Mouse (Mus musculus) brain, embryonic 14.5 days (tissue): ENCODE measurements at regions not wholly inside any gene's neighbourhood (a gene's known extent, or its start where the extent isn't known, plus 50 kb on each side); places are given as distances from the start of the nearest gene placed in this dataset.

ENCODE experiments used
- CTCF ChIP-seq: fragments of 200-500 bp; IDR thresholded peaks from 2 replicates; pipeline ENCODE4 v1.5.1; 2012; ENCODE audit warnings: inconsistent platforms, mild to moderate bottlenecking, moderate library complexity, borderline replicate concordance; ENCODE audit not compliant: insufficient read depth, insufficient read length; ENCODE audit errors: extremely low read depth
- POLR2A ChIP-seq: fragments of 200-500 bp; IDR thresholded peaks from 2 replicates; pipeline ENCODE4 v1.6.1; 2012; ENCODE audit warnings: mild to moderate bottlenecking, inconsistent platforms, borderline replicate concordance; ENCODE audit not compliant: poor library complexity, insufficient read depth, insufficient read length, severe bottlenecking; ENCODE audit errors: extremely low read depth

DNA sequence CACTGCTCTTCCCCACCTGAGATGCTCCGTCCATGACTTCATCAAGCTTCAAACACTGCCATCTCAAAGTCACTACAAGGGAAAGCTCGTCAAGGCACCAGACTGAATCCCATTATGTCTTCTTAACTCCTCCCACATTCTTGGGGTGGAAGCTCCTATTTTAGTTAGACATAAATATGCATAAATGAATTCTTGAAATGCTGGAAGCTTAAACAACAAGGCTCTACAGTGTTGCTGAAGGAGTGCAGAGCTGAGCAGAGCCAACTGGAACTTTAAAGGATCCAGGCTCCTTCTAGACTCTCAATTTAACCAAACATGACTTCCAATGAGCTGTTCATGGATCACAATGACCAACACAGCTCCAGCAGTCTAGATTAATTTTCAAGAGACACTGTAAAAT, 261.1 kb downstream of the Irs2 start:
- TF ChIP-seq CTCF (no peak), POLR2A (no peak)
